Mouse (Mus musculus) lung, adult 2 months (tissue): Measurements from ENCODE around the gene Gm10964. TPM values are rescaled to one million over a fixed set of nuclear protein-coding genes. Genes with fewer than 3 reads are reported as not detected.

Experiments
- DNase-seq: peaks from one replicate; pipeline ENCODE4 v3.0.0; 2022
- H3K4me1 ChIP-seq: fragments of 200-500 bp; 2 replicates; pipeline ENCODE4 v1.6.1; 2011; ENCODE audit warnings: low read length; ENCODE audit not compliant: control insufficient read depth, insufficient read depth
- H3K4me3 ChIP-seq: fragments of 200-500 bp; replicated peaks from 2 replicates; pipeline ENCODE3; 2011; ENCODE audit warnings: low read depth, mild to moderate bottlenecking, control low read depth, low read length; ENCODE audit errors: extremely low read depth
- CTCF ChIP-seq: fragments of 200-500 bp; IDR thresholded peaks from 2 replicates; pipeline ENCODE4 v1.5.1; 2011; ENCODE audit warnings: mild to moderate bottlenecking, low read length, control low read depth; ENCODE audit not compliant: insufficient read depth
- POLR2A ChIP-seq: fragments of 200-500 bp; IDR thresholded peaks from 2 replicates; pipeline ENCODE4 v1.6.1; 2011; ENCODE audit warnings: low read depth, mild to moderate bottlenecking, control low read depth, low read length, borderline replicate concordance; ENCODE audit errors: extremely low read depth
- WGBS: fragments of 180-500 bp; shearing (Covaris S2); methylation state at CpG from one replicate; pipeline ENCODE4 v1.1.7; 2018; 5-methylcytosine and 5-hydroxymethylcytosine counted together
- polyA plus RNA-seq: library from polyadenylated mRNA; depleted of rRNA; stranded (reverse); fragments of >200 nt; gene quantifications from 2 replicates; pipeline ENCODE4 v1.2.3, GENCODE M21; 2012; rRNA removed

The Gm10964 gene
- polyA plus RNA-seq, result not detected in 2 replicates

GRCm38 (mm10) chr3:103739329-103739728 is at the start of gene Gm10964:
Gene Gm10964, plus strand, starts transcription at chr3:103739366.
- 80% methylated on average over 1 of the region's 1 CpGs for WGBS
- H3K4me1 ChIP-seq, result peaks cover 5% of the 10 kb centered on the region; the same call in 1 of the 2 replicates
- H3K4me3 ChIP-seq, result peak within 1 kb of the TSS; percentile 23
- DNase-seq, result no peak
- TF ChIP-seq POLR2A (no peak), CTCF (no peak)

- 66% methylated on average over 3 of the region's 3 CpGs for WGBS
- Histone ChIP-seq H3K4me1 (no peaks in the 10 kb centered on the region), H3K4me3 (no peak overlapping the region)
- DNase-seq, result no peak
- TF ChIP-seq CTCF (peak; percentile 32; the same call in 1 of the 2 replicates), POLR2A (no peak)
Measured at GRCm38 (mm10) chr3:103690506-103690905, 48.7 kb upstream of the Gm10964 start.

- no peak for DNase-seq
- TF ChIP-seq POLR2A (no peak), CTCF (no peak)
- 59% methylated on average over 3 of the region's 3 CpGs for WGBS
- no peak overlapping the region for H3K4me3 ChIP-seq
- H3K4me1 ChIP-seq, result no peaks in the 10 kb centered on the region
Measured at GRCm38 (mm10) chr3:103695556-103695955, 43.6 kb upstream of the Gm10964 start.

- DNase-seq, result no peak
- TF ChIP-seq POLR2A, result no peak
- TF ChIP-seq CTCF, result no peak
- 97% methylated on average over 1 of the region's 1 CpGs for WGBS
- Histone ChIP-seq H3K4me3 (no peak overlapping the region), H3K4me1 (no peaks in the 10 kb centered on the region)
Measured at GRCm38 (mm10) chr3:103696388-103696925, 42.7 kb upstream of the Gm10964 start.

GRCm38 (mm10) chr3:103704661-103705060 is 34.5 kb upstream of the Gm10964 start:
- H3K4me3 ChIP-seq, result no peak overlapping the region
- TF ChIP-seq CTCF, result no peak
- no peak for TF ChIP-seq POLR2A
- no peak for DNase-seq
- H3K4me1 ChIP-seq, result no peaks in the 10 kb centered on the region
- 63% methylated on average over 6 of the region's 6 CpGs for WGBS

DNA sequence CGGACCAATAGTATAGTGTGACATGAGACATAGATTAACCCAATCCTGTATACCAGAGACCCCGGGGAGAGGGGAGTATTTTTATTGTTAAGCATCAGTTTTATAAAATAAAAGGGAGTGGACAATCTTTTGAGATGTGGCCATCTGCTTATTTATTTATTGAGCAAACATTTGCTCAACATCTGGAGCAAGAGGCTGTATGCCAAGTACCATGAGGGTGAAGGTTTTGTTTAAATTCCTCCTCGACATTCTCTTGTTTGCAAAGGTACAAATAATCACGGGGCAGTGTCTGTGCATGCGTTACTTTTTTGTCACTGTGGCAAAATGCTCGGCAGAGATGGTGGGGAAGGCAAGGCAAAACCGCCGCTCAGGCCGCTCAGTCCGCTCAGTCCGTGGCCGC is 33.7 kb upstream of the Gm10964 start:
- Histone ChIP-seq H3K4me3 (no peak overlapping the region), H3K4me1 (no peaks in the 10 kb centered on the region)
- TF ChIP-seq CTCF (no peak), POLR2A (no peak)
- 69% methylated on average over 12 of the region's 12 CpGs for WGBS
- no peak for DNase-seq

DNA sequence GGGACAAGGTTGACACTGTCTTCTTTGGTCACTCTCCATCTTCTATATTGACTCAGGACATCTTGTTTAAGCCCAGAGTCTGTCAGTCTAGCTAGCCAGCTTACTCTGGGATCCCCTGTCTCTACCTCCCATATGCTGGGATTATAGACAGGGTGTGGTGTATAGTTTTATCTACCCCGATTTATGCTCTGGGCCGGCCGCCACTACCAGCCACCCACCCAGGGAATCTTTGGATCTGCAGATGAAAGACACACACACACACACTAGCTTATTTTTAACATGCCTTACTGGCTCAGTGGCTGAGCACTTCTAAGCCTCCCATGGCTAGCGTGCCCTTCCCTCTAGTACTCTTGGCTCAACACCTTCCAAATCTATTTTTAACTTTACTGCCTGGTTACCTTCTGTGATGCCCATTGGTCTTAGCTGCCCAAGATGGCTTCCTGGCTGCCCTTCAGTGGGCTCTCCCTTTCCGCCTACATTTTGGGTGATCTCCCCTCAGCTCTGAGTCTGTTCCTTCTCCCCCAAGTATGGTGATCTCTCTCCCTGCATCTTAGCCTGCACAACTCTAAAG is 29.6 kb upstream of the Gm10964 start:
- no peak overlapping the region for H3K4me3 ChIP-seq
- WGBS, result 78% methylated on average over 5 of the region's 5 CpGs
- no peak for DNase-seq
- no peaks in the 10 kb centered on the region for H3K4me1 ChIP-seq
- TF ChIP-seq CTCF (no peak), POLR2A (no peak)

- Histone ChIP-seq H3K4me1 (no peaks in the 10 kb centered on the region), H3K4me3 (no peak overlapping the region)
- 92% methylated on average over 4 of the region's 4 CpGs for WGBS
- no peak for DNase-seq
- TF ChIP-seq CTCF (no peak), POLR2A (no peak)
Measured at GRCm38 (mm10) chr3:103712196-103712595, 27.0 kb upstream of the Gm10964 start.

- 70% methylated on average over 7 of the region's 7 CpGs for WGBS
Measured at GRCm38 (mm10) chr3:103714236-103714875, 24.8 kb upstream of the Gm10964 start.

GRCm38 (mm10) chr3:103714942-103715341 is 24.2 kb upstream of the Gm10964 start:
- no peak for TF ChIP-seq CTCF
- no peak for TF ChIP-seq POLR2A
- H3K4me1 ChIP-seq, result no peaks in the 10 kb centered on the region
- no peak overlapping the region for H3K4me3 ChIP-seq
- DNase-seq, result no peak
- 72% methylated on average over 8 of the region's 8 CpGs for WGBS

More at GRCm38 (mm10) chr3:103714236-103714875, 24.8 kb upstream of the Gm10964 start:
- no peak overlapping the region for H3K4me3 ChIP-seq
- no peaks in the 10 kb centered on the region for H3K4me1 ChIP-seq
- TF ChIP-seq POLR2A (no peak), CTCF (no peak)
- DNase-seq, result no peak
